Comparison of ENCODE assay signal across 8 mouse cellular contexts in genomic region chrX:135975226-135975552, GRCm38 (mm10). TPM values are rescaled to one million over a fixed set of nuclear protein-coding genes. Genes with fewer than 3 reads are reported as not detected.
DNase-seq lines count a peak whose midpoint lies in the region; ATAC-seq lines count a peak whose summit lies in the region.

No protein-coding gene starts in this region.

- ATAC-seq in forebrain, embryonic 12.5 days (ENCODE audit: low FRiP score) = 0 out of 2 replicates have a peak, but pooled peaks have one; percentile 55
- ATAC-seq in erythroblast, adult 5-6 weeks (replicated peaks; ENCODE audit: low FRiP score, poor library complexity, severe bottlenecking) = no peak

- no peak overlapping the region for H3K4me3 ChIP-seq in forebrain, embryonic 12.5 days (replicated peaks)

- 0 out of 2 replicates have a peak overlapping the region, but pooled peaks have one; percentile 17 for H3K4me2 ChIP-seq in forebrain, embryonic 12.5 days

- intact Hi-C loops in heart, postnatal 36 days (cut with DNase I) = no loop called here

- no peaks in the 10 kb centered on the region for H3K4me1 ChIP-seq in forebrain, embryonic 12.5 days

- DNase-seq in Muller cell, postnatal 12 days (ENCODE audit: inconsistent ontology term) = peak; percentile 40
- DNase-seq in brain, embryonic 18.5 days (ENCODE audit: low read depth, low spot score) = peak; percentile 40
- DNase-seq in heart, postnatal 36 days = peak; percentile 66 to 77
- peak; percentile 66 for DNase-seq in left cerebral cortex, adult 11 months (ENCODE audit: low spot score)
- DNase-seq in mesoderm, embryonic 11.5 days (ENCODE audit: low read depth, low spot score) = peak; percentile 66
- peak; percentile 86 for DNase-seq in right cerebral cortex, postnatal 4 days

- H3K9ac ChIP-seq in forebrain, embryonic 12.5 days = no peak overlapping the region

- H3K36me3 ChIP-seq in forebrain, embryonic 12.5 days (replicated peaks) = no peaks in the 10 kb centered on the region; the same call in 1 of the 2 replicates

- WGBS in forebrain, embryonic 12.5 days = 25% methylated on average over 8 of the region's 8 CpGs

- no peak overlapping the region for H3K27ac ChIP-seq in forebrain, embryonic 12.5 days

- H3K27me3 ChIP-seq in forebrain, embryonic 12.5 days = no peaks in the 10 kb centered on the region

- no peaks in the 10 kb centered on the region for H3K9me3 ChIP-seq in forebrain, embryonic 12.5 days

RNA-seq across cellular contexts. Expression of gene Arxes2, which starts 18.4 kb away (rescaled TPM):
- 143 and 148 TPM in 2 replicates for polyA plus RNA-seq in forebrain, embryonic 12.5 days (2016; fragmentation: Nextera tagmentation; extraction: Ambion mirVana)
- 1 to 10 TPM; 1.4 to 2.2 TPM for total RNA-seq in heart, postnatal 36 days (2021)
- not detected in 2 replicates for total RNA-seq in erythroblast, adult 5-6 weeks (2015; ENCODE audit: low replicate concordance)
- total RNA-seq in erythroblast, adult 5-6 weeks (2017; ENCODE audit: low replicate concordance) = not detected in 2 replicates

RNA-seq across cellular contexts. Expression of gene Arxes1, which starts 58.0 kb away (rescaled TPM):
- polyA plus RNA-seq in forebrain, embryonic 12.5 days (2016; fragmentation: Nextera tagmentation; extraction: Ambion mirVana) = 50.8 and 53.0 TPM in 2 replicates
- under 1 TPM; 0.25 to 0.33 TPM for total RNA-seq in heart, postnatal 36 days (2021)
- total RNA-seq in erythroblast, adult 5-6 weeks (2015; ENCODE audit: low replicate concordance) = not detected in 2 replicates
- total RNA-seq in erythroblast, adult 5-6 weeks (2017; ENCODE audit: low replicate concordance) = not detected in 2 replicates
